Mouse (Mus musculus) lung, adult 18-20 months (tissue): ENCODE results near the gene AI464131.

ENCODE experiments used
- DNase-seq, 2 experiments: peaks; one replicate each; pipeline ENCODE4 v3.0.0; 2022; ENCODE audit warnings: mixed read lengths in 2 of 2

AI464131 gene

DNA sequence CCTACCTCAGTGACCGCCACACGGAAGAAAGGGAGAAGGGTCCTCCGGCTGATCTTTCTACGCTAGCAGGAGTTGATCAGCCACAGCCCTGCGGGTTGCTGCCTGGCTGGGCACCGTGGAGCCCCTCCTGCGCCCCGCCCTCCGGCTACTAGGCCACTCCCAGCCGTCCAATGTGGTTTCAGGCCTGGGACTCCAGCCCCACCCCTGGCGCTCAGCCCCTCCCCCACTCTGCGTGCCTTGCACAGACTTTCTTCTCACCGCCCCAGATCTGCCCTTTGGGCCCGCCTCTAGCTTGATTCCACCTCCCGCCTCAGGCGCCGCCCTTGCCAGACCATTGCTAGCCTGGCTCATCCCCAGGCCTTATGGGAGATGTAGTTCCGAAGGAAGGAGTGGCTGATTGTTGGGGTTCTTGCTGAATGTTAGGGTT is at the start of gene AI464131:
Gene AI464131 (minus strand): TSS at position 91 of the 427 bp plus-strand sequence.
- DNase-seq: peak; percentile 98 to 100

GRCm38 (mm10) chr4:41552529-41552928 is 49.7 kb upstream of the AI464131 start:
- DNase-seq: peak; percentile 76 to 83

DNA sequence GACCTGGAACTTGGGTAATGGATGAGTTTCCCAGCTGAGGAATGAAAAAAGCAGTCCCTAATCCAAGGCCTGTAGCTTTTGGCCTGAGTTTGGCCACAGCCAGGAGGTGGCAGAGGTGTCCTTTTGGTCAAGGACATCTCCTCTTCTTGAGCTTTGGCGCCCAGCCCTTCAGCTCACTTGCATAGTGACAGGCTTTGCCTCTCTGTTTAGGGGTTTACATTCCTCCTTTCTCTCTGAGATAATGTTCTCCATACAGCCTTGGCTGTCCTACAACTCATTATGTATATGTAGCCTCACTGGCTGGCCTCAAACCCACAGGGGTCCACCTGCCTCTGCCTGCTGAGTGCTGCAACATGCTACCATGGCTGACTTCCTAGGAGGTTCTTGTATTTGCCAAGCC is 44.2 kb upstream of the AI464131 start:
- DNase-seq: no peak

DNA sequence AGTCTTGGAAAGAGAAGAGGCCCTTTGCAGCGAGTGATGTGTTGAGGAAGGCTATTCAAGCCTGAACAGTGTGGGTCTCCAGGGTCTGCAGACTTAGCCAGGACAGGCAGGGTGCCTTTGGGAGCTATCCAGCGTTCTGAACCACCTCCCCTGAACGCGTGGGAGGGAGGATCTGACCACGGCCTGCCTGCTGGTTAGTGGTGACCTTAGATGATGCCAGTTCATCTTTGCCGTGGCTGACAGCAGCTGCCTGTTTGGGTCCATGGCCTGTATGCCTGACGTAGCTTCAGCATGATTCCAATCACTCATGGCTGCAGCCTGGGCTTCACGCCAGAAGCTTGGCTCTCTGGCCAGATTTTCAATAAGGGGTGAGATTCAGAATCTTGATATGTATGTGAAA is 43.1 kb upstream of the AI464131 start:
- DNase-seq: no peak

GRCm38 (mm10) chr4:41542136-41542535 is 39.3 kb upstream of the AI464131 start:
- DNase-seq: no peak

- DNase-seq: no peak
Observed at GRCm38 (mm10) chr4:41534866-41535265, 32.0 kb upstream of the AI464131 start.

- no peak for DNase-seq
Observed at GRCm38 (mm10) chr4:41532420-41532819, 29.5 kb upstream of the AI464131 start.

DNA sequence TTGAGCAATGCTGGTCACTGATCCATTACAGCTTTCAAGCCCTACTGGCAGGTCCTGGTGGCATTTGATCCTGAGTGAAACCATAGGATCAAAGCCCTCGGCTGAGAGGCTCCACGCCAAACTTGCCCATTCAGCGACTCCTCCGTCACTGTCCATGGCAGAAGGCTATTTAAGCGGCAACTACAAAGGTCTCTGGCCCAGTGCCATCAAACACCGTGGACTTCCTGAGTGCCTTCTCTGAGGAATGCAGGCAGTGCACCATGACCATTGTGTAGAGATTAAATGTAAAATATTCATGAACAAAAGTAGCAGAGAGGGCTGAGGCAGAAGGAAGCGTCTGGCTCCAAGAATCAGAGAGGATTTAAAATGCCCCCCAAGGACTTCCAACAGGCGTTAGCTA is 25.1 kb upstream of the AI464131 start:
- DNase-seq: peak in 1 of 2 experiments; percentile 44

DNA sequence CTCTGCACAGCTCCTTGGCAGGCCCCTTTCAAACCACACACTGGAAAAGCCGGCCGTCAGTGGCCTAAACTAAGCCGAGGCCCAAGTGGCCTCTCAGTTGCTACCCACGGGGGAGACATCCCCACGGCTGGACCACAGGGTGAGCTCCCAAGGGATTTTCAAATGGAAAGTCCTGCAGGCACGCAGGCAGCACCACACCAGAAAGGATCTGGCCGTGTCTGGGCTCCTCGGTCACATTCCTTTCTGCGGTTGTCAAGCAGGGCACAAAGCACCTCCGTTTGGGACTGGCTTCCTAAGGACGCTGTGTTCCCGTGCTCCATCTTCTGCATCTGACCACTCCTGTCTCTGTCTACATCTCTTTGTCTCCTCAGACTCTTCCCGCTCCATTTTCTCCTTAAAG is 24.2 kb upstream of the AI464131 start:
- no peak for DNase-seq

DNA sequence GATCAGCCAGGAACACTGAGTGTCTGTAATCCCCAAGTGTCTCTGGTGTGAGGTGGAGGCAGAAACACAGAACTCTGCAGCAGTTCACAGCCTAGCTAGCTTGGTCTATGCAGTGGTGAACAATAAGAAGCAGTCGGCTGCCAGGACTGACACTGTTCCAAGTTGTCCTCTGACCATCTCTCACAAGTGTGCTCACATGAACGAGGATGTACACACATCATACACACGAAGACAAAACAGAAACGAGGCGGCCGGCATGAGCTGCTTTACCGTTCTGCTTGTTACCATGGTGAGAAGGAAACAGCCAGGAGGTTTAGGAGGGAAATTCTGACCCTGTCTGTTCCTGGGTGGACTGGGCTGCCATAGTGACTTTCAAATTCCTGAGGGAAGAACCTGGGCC is 23.7 kb upstream of the AI464131 start:
- DNase-seq: no peak

DNA sequence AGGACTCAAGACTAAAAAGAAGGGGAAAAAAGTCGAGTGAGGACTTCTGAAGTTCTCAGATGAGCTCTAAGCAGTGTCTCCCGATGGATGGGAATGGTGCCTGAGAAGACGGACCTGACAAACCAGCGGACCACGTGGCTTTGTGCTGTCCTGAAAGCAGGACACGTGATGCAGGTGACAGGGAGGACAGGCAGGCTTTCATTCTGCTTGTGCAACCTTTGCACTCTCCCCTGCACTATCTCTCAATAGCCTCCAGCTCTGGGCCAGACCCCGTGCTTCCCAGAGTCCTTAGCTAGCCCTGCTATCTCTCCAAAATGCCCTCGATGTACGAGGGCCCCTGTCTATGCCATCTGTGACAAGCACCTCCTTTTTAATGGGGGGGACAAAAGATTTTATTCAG is 22.0 kb upstream of the AI464131 start:
- DNase-seq: no peak

DNA sequence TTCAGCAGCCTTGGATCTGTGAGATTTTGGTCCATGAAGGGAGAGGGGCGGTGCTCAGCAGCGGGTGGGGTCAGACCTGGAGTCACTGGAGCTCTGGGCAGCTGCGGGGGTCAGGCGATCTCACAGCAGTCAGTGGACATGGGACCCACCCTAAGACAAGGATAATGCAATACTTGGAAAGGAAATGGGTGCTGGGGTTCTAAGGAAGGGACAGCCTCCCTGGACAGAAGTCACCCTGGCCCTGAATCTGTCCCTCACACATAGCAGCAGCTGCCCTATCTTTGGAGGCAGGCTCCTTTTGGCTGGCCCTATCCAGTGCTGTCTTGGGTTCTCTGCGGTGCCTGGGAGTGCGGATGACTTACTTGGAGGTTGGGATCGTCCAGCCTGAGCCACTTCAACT is 21.0 kb upstream of the AI464131 start:
- DNase-seq: no peak

DNA sequence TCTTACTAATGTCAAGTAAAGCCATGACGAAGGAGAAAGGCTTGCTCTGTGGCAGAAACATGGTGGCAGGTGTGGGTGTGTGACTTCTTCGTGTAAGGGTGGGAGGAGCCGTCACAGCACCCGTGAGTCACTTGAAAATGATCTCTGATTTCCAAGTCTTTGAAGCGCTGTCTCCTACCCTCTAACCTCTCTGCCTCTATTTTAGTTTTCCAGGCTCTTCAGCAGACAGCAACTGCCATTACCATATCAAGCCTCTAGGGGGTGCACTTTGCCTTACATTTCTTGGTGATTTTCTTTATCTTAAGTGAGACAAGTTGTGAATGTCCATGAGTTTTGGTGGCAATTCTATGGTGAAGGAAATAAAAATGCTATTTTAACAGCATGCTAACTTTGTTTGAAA is 19.9 kb upstream of the AI464131 start:
- peak in 1 of 2 experiments; percentile 41 for DNase-seq

DNA sequence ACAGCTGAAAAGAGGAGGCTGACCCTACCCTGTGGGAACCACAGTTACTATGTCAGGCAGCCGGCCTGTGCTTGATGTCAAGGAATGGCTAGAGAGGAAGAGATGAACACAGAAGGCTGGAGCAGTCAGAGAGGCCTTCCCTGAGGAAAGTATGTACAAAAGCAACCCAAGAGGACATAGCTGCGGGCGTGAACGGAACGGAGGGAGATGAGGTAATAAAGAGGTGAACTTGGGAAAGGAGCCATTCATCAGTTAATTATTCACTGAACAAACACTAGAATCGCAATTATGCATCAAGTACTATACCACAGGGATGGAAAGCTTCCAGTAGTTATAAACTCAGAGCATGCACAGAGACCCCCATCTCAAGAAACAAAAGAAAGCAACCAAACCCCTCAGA is 19.3 kb upstream of the AI464131 start:
- DNase-seq: no peak

GRCm38 (mm10) chr4:41520641-41521040 is 17.8 kb upstream of the AI464131 start:
- no peak for DNase-seq

DNA sequence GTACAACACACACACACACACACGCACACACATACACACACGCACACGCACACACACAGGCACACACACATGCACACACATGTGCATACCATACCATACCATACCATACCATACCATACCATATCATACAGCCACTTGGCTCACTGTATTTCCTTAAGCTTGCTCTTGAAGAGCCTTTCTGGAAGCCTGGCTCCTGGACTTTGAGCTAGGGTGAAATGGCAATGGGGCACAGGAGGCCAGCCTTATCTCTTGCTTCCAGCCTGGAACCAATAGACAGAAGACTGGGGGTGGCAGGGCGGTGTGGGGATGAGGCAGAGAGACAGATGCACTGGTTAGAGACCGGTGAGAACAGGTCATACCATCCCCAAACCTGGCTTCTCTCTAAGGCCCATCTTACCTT is 16.3 kb upstream of the AI464131 start:
- no peak for DNase-seq

DNA sequence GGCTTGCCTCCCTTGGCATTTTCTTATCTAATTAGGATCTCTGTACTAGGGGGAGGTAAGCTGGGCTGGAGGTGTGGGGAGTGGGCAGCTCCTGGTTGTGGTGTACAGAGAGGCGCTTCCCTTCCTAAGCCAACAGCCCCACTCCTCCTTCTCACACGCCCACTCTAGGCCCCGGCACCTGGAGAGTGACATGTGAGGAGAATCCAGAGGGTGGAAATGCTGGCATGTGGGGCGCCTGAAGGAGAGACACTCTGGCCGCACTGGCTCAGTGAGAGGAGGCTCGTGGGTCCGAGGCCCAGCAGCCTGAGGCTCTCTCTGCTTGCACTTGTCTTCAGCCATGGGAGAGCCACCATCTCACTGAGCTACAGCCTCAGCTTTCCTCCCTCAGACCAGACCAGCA is 15.5 kb upstream of the AI464131 start:
- no peak for DNase-seq

- no peak for DNase-seq
Observed at GRCm38 (mm10) chr4:41517233-41517632, 14.4 kb upstream of the AI464131 start, which contains the start of gene 1110017D15Rik. TSS of gene 1110017D15Rik (minus strand) at chr4:41517333.

DNA sequence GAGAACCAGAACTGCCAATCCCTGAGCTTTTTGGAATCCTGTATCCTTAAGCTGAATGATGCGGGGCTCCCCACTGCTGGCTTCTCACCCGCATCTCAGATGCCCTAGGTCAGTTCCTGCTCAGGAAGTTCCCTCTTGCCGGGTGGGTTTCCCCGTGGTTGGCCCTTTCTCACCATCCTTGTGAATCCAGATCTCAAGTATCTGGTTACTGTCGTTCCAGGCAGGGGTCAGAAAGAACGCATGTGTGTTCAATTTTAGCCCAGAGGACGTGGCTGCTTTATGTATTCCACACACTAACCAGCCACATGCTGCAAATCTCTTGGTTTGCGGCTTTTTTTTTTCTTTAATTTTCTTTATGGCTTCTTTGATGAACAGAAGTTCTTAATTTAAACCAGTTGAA is 10.8 kb upstream of the AI464131 start:
- DNase-seq: no peak

- DNase-seq: no peak
Observed at GRCm38 (mm10) chr4:41513309-41513708, 10.4 kb upstream of the AI464131 start.

GRCm38 (mm10) chr4:41507998-41508397 is 5.1 kb upstream of the AI464131 start:
- DNase-seq: no peak

DNA sequence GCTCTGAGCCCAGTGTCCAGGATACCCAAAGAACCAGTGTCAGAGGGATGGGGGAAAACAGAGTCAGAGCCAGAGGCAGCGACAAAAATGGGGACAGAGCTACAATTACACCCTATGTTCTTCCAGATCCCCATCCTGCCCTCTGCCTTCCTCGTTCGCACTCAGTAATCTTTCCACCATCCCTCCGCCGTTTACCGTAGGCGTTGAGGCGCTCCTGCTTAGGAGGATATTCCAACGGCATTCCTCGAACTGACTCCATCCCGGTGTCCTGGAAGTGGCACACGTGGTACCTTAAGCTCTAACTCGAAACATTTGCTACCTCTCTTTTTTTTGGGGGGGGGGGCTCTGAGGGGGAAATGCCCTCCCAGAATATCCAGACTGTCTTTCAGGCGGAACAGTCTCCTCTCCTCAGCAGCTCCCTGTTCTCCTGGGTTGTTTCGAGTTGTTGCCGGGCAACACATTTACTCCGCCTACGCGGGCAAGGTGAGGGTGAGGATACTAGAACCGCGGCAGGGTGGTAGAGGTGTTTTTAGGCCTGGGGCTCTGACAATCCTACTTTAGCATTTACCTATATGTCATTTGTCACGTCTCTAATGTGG is 4.5 kb upstream of the AI464131 start:
- peak in 1 of 2 experiments; percentile 45 for DNase-seq

DNA sequence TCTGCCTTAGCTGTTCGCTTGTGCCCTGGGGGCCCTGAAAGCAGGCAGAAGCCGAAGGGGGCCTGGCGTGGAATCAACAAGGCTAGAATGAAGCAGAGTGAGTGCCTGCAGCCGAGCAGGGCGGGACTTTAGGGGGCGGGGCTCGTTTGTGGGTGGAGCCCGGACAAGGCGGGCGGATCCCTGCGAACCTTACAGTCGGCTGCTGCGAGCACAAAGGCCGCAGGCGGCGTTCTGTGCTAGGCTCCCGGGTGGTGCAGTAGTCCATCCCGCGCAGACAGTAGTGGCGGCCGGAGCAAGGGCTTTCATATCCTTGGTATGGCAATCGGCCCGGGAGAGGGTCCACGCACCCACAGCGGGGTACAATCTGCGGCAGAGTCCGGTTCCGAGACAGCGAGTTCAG is 4.0 kb upstream of the AI464131 start:
- peak; percentile 88 to 91 for DNase-seq

GRCm38 (mm10) chr4:41506156-41506555 is 3.3 kb upstream of the AI464131 start:
- peak; percentile 72 to 80 for DNase-seq

DNA sequence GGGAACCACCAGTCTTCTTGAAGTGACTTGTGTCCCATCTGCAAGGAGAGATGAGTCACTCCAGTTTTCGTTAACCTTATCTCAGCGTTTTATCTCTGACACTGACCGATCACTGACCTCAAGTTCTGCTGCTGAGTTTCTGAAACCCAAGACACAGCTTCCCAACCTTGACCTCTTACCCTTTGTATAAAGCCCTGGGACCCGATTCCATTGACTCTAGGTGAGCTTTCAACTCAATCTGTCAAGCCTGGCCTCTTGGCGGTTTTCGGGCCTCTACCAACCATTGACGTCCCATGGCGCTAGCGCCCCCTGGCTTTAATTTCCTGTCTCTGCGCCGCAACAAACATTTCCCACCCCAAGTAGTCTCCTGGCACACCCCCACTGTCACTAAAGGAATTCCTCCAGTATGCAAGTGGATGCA is 2.3 kb upstream of the AI464131 start:
- peak in 1 of 2 experiments; percentile 54 for DNase-seq
